Mouse (Mus musculus) cerebellum, adult 2 months (tissue): ENCODE results near the gene Wdr18.

ENCODE experiments used
- CTCF ChIP-seq: fragments of 200-500 bp; IDR thresholded peaks from 2 replicates; pipeline ENCODE4 v1.5.1; 2011; ENCODE audit warnings: low read depth, mild to moderate bottlenecking, control low read depth, low read length, moderate library complexity, borderline replicate concordance; ENCODE audit not compliant: insufficient read depth
- POLR2A ChIP-seq: fragments of 200-500 bp; IDR thresholded peaks from 2 replicates; pipeline ENCODE4 v1.6.1; 2011; ENCODE audit warnings: low read length, control low read depth, borderline replicate concordance; ENCODE audit not compliant: insufficient read depth

DNA sequence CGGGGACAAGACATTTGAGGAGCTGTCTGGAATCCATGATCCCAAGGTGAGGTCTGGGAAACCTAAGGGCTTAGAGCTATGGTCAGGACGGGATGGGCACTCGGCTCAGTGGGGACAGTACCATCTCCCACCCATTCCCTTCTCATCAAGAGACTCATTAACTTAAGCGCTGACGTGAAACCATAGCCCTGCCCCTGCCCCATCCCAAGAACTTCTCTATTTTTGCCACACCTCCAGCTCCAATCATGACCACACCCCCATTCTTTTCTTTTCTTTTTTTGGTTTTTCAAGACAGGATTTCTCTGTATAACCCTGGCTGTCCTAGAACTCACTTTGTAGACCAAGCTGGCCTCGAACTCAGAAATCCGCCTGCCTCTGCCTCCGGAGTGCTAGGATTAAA lies 14.7 kb downstream of the Wdr18 start:
- TF ChIP-seq CTCF = no peak
- no peak for TF ChIP-seq POLR2A
